Mouse (Mus musculus) lung, postnatal 0 days (tissue): ENCODE measurements around the gene Fut11.

Experiments
- CTCF ChIP-seq: IDR thresholded peaks from 2 replicates; pipeline ENCODE4 v1.5.1; 2016; ENCODE audit warnings: antibody characterized with exemption, mild to moderate bottlenecking
- EP300 ChIP-seq: IDR thresholded peaks from 2 replicates; pipeline ENCODE4 v1.6.1; 2016; ENCODE audit warnings: antibody characterized with exemption, mild to moderate bottlenecking, control low read depth

DNA sequence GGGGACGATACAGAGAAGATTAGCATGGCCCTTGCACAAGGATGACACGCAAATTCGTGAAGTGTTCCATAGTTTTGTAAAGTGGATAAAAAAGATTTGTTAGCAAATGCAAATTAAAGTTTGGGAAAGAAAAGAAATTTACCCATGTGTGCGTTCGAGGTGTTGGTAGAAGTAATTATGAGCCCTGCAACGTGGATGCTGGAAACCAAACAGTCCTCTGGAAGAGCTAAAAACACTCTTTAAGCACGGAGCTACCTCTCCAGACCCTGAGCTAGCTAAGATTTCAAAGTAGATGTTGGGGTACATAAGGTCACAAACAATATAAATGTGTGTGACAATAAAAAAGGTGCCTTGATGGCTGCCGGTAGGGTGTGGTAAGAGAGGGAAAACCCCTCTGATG is 6.8 kb downstream of the Fut11 start:
- no peak for TF ChIP-seq CTCF
- TF ChIP-seq EP300, result no peak
